Mouse (Mus musculus): ENCODE measurements around the gene Tgm3. TPM values are rescaled to one million over a fixed set of nuclear protein-coding genes. Genes with fewer than 3 reads are reported as not detected.

The Tgm3 gene
- polyA plus RNA-seq (2015; fragmentation: Nextera tagmentation; extraction: Ambion mirVana) = not detected in 2 replicates

DNA sequence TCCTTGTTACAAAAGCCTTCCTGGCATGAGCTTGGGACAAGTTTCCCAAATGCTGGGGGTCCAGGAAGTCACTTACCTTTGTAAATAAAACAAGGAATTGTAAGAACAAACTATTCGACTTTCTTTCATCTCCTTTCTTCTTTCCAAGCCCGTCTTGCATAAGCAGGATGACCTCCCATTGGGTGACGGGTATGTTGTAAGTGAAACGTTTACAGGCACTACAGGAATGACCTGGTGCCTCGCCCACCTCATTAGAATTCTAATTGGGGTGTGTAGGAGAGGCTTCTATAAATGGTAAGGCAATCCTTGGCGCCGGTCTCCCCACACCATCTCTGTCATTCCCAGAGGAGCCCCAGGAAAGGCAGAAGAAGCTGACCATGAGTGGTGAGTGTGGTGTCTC lies at the start of gene Tgm3:
Tgm3 (plus strand) TSS at position 324 of the 400 bp plus-strand sequence.
- no peaks in the 10 kb centered on the region for H3K27me3 ChIP-seq (ENCODE audit: control insufficient read depth, insufficient read depth, low read depth, low read length)
- no peak within 1 kb of the TSS for H3K4me3 ChIP-seq (ENCODE audit: low read depth, low read length)
- no peak for ATAC-seq (ENCODE audit: low read depth)
- H3K4me2 ChIP-seq (ENCODE audit: low read depth, low read length) = no peak within 1 kb of the TSS
- no peaks in the 10 kb centered on the region for H3K4me1 ChIP-seq (ENCODE audit: control insufficient read depth, low read depth, low read length)
- H3K9me3 ChIP-seq (replicated peaks; ENCODE audit: control insufficient read depth, low read length) = no peaks in the 10 kb centered on the region
- no peak within 1 kb of the TSS for H3K9ac ChIP-seq (ENCODE audit: low read depth, low read length)
- H3K36me3 ChIP-seq (ENCODE audit: control insufficient read depth, insufficient read depth) = no peaks in the 10 kb centered on the region
- 29% methylated on average over 7 of the region's 7 CpGs for WGBS (ENCODE audit: insufficient replicate concordance)
- no peak within 1 kb of the TSS for H3K27ac ChIP-seq (ENCODE audit: low read length)

DNA sequence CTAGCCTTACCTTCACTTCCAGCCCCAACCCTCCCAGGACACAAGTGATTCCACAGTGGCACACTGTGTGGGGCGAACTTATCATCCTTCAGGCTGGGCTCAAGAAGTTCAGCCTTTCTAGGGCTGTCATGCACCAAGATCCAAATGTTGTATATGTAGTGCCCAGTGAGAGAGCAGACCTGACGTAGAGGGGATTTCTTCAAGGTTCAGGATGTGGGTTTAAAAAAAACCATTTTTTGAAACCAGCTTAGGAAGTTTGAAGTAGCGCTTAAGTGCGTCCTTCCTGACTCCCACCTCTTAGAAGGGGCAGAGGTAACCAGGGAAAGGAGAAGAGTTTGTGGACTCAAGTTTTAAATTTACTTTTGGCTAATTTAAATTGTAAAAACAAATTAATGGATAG lies 31.5 kb upstream of the Tgm3 start:
- Histone ChIP-seq H3K4me3 (ENCODE audit: low read depth, low read length) (no peak overlapping the region), H3K9me3 (replicated peaks; ENCODE audit: control insufficient read depth, low read length) (no peaks in the 10 kb centered on the region), H3K4me2 (ENCODE audit: low read depth, low read length) (no peak overlapping the region), H3K9ac (ENCODE audit: low read depth, low read length) (no peak overlapping the region), H3K36me3 (ENCODE audit: control insufficient read depth, insufficient read depth) (no peaks in the 10 kb centered on the region), H3K27ac (ENCODE audit: low read length) (no peak overlapping the region), H3K4me1 (ENCODE audit: control insufficient read depth, low read depth, low read length) (no peaks in the 10 kb centered on the region), H3K27me3 (ENCODE audit: control insufficient read depth, insufficient read depth, low read depth, low read length) (no peaks in the 10 kb centered on the region)
- ATAC-seq (ENCODE audit: low read depth) = no peak
- WGBS (ENCODE audit: insufficient replicate concordance) = 28% methylated on average over 4 of the region's 4 CpGs

DNA sequence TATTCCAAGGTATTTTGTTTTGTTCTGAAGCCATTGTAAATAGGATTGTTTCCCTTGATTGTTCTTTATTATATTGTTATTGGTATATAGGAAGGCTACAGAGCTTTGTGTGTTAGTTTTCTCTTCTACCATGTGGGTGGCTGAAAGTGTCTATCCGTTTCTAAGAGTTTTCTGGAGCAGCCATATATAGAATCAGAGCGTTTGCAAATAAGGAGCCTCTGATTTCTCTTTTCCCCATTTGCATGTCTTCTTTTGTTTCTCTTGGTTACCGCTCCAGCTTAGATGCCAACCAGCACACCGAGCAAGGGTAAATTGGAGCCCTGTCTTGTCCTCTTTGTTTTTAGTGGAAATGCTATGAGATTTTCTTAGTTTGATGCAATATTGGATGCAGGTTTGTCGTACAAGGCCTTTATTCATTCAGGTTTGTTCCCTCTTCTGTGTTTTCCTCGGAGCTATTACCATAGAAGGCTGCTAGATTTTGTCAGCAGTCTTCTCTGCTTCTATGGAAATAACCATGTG lies 24.6 kb upstream of the Tgm3 start:
- H3K9ac ChIP-seq (ENCODE audit: low read depth, low read length) = no peak overlapping the region
- H3K4me2 ChIP-seq (ENCODE audit: low read depth, low read length) = no peak overlapping the region
- no peaks in the 10 kb centered on the region for H3K27me3 ChIP-seq (ENCODE audit: control insufficient read depth, insufficient read depth, low read depth, low read length)
- no peak overlapping the region for H3K27ac ChIP-seq (ENCODE audit: low read length)
- ATAC-seq (ENCODE audit: low read depth) = no peak
- H3K9me3 ChIP-seq (replicated peaks; ENCODE audit: control insufficient read depth, low read length) = no peaks in the 10 kb centered on the region
- 64% methylated on average over 6 of the region's 6 CpGs for WGBS (ENCODE audit: insufficient replicate concordance)
- H3K4me1 ChIP-seq (ENCODE audit: control insufficient read depth, low read depth, low read length) = no peaks in the 10 kb centered on the region
- H3K4me3 ChIP-seq (ENCODE audit: low read depth, low read length) = no peak overlapping the region
- H3K36me3 ChIP-seq (ENCODE audit: control insufficient read depth, insufficient read depth) = no peaks in the 10 kb centered on the region

DNA sequence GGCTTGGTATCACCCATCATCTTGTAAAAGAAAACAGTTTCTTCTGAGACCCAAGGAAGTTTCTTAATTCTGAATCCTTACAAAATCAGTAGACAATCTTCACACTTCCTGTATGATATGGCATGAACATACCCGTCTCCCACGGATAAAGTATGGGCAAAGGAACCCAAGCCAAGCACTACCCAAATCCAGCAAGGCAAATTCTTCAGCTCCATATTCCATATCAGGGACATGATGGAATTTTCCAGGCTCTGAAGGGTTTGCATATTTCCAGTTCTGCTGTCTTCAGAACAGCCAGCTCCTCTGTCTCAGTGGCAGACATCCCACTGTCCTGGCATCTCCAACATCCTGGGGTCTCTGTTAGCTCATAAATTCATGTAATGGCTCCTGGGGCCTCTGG lies 22.5 kb upstream of the Tgm3 start:
- Histone ChIP-seq H3K4me3 (ENCODE audit: low read depth, low read length) (no peak overlapping the region), H3K9ac (ENCODE audit: low read depth, low read length) (no peak overlapping the region), H3K36me3 (ENCODE audit: control insufficient read depth, insufficient read depth) (no peaks in the 10 kb centered on the region), H3K4me1 (ENCODE audit: control insufficient read depth, low read depth, low read length) (no peaks in the 10 kb centered on the region), H3K27ac (ENCODE audit: low read length) (no peak overlapping the region), H3K4me2 (ENCODE audit: low read depth, low read length) (no peak overlapping the region), H3K27me3 (ENCODE audit: control insufficient read depth, insufficient read depth, low read depth, low read length) (no peaks in the 10 kb centered on the region), H3K9me3 (replicated peaks; ENCODE audit: control insufficient read depth, low read length) (no peaks in the 10 kb centered on the region)
- ATAC-seq (ENCODE audit: low read depth) = no peak
- whole genome bisulfite sequencing (ENCODE audit: insufficient replicate concordance) = 57% methylated on average over 2 of the region's 2 CpGs

DNA sequence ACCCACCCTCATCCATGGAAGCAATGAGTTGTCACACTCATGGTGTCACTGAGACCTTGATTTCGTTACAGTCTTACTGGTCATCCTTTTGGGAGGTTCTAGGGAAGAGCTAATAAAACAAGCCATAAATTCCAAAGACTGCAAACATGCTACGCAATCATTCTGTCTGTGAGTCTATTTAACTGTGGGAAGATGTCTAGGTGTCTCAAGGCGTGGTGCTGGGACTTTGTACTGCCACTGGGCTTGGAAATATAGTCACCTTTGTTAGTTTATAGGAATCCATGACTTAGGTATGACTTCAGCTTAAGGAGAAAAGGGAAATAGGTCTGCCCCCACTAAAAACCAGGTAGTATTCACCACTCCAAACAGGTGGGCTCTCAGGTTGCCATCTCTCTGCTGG lies 17.7 kb upstream of the Tgm3 start:
- Histone ChIP-seq H3K36me3 (ENCODE audit: control insufficient read depth, insufficient read depth) (no peaks in the 10 kb centered on the region), H3K27ac (ENCODE audit: low read length) (no peak overlapping the region), H3K4me3 (ENCODE audit: low read depth, low read length) (no peak overlapping the region), H3K27me3 (ENCODE audit: control insufficient read depth, insufficient read depth, low read depth, low read length) (no peaks in the 10 kb centered on the region), H3K9ac (ENCODE audit: low read depth, low read length) (no peak overlapping the region), H3K9me3 (replicated peaks; ENCODE audit: control insufficient read depth, low read length) (no peaks in the 10 kb centered on the region), H3K4me1 (ENCODE audit: control insufficient read depth, low read depth, low read length) (no peaks in the 10 kb centered on the region), H3K4me2 (ENCODE audit: low read depth, low read length) (no peak overlapping the region)
- 46% methylated on average over 3 of the region's 3 CpGs for WGBS (ENCODE audit: insufficient replicate concordance)
- ATAC-seq (ENCODE audit: low read depth) = no peak

DNA sequence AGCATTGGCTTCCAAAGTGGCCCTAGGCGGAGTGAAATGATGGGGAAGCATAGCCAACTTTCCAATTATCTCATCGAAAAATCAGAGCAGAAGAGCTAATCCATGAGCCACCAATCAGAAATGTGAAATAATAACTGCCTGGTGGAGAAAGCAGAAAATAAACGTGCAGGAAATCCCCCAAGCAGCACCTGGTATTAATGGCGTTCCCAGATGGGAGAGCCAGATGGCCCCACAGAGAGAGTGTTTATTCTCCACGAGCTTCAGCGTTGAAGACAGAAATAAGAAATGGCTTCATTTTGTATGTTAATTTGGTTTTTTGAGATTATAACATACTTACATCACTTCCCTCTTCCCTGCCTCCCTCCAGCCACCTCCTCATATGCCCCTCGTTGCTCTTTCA lies 13.7 kb upstream of the Tgm3 start:
- H3K36me3 ChIP-seq (ENCODE audit: control insufficient read depth, insufficient read depth) = no peaks in the 10 kb centered on the region
- H3K4me3 ChIP-seq (ENCODE audit: low read depth, low read length) = no peak overlapping the region
- no peak for ATAC-seq (ENCODE audit: low read depth)
- no peak overlapping the region for H3K9ac ChIP-seq (ENCODE audit: low read depth, low read length)
- 65% methylated on average over 7 of the region's 7 CpGs for WGBS (ENCODE audit: insufficient replicate concordance)
- no peak overlapping the region for H3K27ac ChIP-seq (ENCODE audit: low read length)
- no peaks in the 10 kb centered on the region for H3K9me3 ChIP-seq (replicated peaks; ENCODE audit: control insufficient read depth, low read length)
- no peak overlapping the region for H3K4me2 ChIP-seq (ENCODE audit: low read depth, low read length)
- H3K27me3 ChIP-seq (ENCODE audit: control insufficient read depth, insufficient read depth, low read depth, low read length) = no peaks in the 10 kb centered on the region
- H3K4me1 ChIP-seq (ENCODE audit: control insufficient read depth, low read depth, low read length) = no peaks in the 10 kb centered on the region

DNA sequence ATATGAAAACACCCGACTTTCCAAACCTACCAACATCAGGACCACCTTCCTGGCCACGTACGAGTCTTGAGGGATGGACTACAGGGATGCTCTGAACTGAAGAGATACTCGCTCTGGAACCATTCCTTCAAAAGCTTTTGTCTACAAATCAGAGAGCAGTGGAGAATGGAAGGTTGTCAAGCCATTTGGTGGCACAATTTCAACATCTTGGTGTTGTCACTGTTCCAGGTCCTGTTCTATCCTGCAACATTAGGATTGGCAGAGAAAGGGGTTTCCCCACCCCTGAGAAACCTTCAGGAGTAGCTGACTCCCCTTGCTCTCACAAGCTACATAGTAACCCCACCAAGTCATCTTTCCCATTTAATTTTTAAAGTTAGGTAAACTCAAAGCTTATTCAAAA lies 12.9 kb upstream of the Tgm3 start:
- Histone ChIP-seq H3K4me3 (ENCODE audit: low read depth, low read length) (no peak overlapping the region), H3K4me2 (ENCODE audit: low read depth, low read length) (no peak overlapping the region), H3K4me1 (ENCODE audit: control insufficient read depth, low read depth, low read length) (no peaks in the 10 kb centered on the region), H3K36me3 (ENCODE audit: control insufficient read depth, insufficient read depth) (no peaks in the 10 kb centered on the region), H3K27ac (ENCODE audit: low read length) (no peak overlapping the region), H3K9me3 (replicated peaks; ENCODE audit: control insufficient read depth, low read length) (no peaks in the 10 kb centered on the region), H3K27me3 (ENCODE audit: control insufficient read depth, insufficient read depth, low read depth, low read length) (no peaks in the 10 kb centered on the region), H3K9ac (ENCODE audit: low read depth, low read length) (no peak overlapping the region)
- ATAC-seq (ENCODE audit: low read depth) = no peak
- WGBS (ENCODE audit: insufficient replicate concordance) = 52% methylated on average over 4 of the region's 4 CpGs

DNA sequence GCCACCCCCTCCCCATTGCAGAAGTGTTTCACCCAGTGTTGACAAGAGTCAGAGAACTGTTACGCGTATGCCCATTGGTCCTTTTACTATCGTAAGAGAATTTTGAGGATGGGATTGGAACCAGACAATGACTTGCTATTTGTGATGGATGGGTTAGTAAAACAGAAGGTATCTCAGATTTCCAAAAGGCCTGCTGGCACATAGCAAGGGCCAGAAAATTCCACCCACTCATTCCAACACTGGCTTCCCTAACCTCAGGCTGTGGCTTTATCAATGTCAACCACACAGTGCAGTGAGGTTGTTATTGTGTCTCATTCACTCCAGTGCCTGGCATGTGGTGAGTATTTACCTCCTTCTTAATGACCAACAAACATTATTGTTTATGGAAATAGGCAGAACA lies 11.5 kb upstream of the Tgm3 start:
- Histone ChIP-seq H3K4me1 (ENCODE audit: control insufficient read depth, low read depth, low read length) (no peaks in the 10 kb centered on the region), H3K9me3 (replicated peaks; ENCODE audit: control insufficient read depth, low read length) (no peaks in the 10 kb centered on the region), H3K27ac (ENCODE audit: low read length) (no peak overlapping the region), H3K4me3 (ENCODE audit: low read depth, low read length) (no peak overlapping the region), H3K36me3 (ENCODE audit: control insufficient read depth, insufficient read depth) (no peaks in the 10 kb centered on the region), H3K9ac (ENCODE audit: low read depth, low read length) (no peak overlapping the region), H3K27me3 (ENCODE audit: control insufficient read depth, insufficient read depth, low read depth, low read length) (no peaks in the 10 kb centered on the region), H3K4me2 (ENCODE audit: low read depth, low read length) (no peak overlapping the region)
- ATAC-seq (ENCODE audit: low read depth) = no peak
- WGBS (ENCODE audit: insufficient replicate concordance) = 81% methylated on average over 3 of the region's 3 CpGs

DNA sequence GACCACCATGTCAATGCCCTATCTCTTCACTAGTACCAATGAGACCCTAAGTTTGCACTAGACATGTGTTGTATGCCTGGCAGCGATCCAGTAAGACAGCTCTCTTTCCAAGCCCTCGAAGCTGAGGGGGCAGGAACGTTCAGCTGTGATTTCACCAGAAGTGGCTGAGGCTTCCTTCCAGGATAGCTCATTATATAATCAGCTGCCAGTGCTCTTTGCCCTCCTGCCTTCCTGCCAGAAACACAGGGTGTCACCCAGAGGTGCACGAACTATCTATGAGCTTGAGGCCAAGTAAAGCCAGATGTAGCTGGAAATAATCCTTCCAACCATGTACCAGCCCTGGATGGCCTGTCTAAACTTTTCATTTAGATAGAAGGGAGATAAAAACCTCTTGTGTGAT lies 8.1 kb upstream of the Tgm3 start:
- Histone ChIP-seq H3K9me3 (replicated peaks; ENCODE audit: control insufficient read depth, low read length) (no peaks in the 10 kb centered on the region), H3K36me3 (ENCODE audit: control insufficient read depth, insufficient read depth) (no peaks in the 10 kb centered on the region), H3K4me1 (ENCODE audit: control insufficient read depth, low read depth, low read length) (no peaks in the 10 kb centered on the region), H3K27me3 (ENCODE audit: control insufficient read depth, insufficient read depth, low read depth, low read length) (no peaks in the 10 kb centered on the region), H3K27ac (ENCODE audit: low read length) (no peak overlapping the region), H3K4me3 (ENCODE audit: low read depth, low read length) (no peak overlapping the region), H3K9ac (ENCODE audit: low read depth, low read length) (no peak overlapping the region), H3K4me2 (ENCODE audit: low read depth, low read length) (no peak overlapping the region)
- no peak for ATAC-seq (ENCODE audit: low read depth)
- 54% methylated on average over 4 of the region's 4 CpGs for WGBS (ENCODE audit: insufficient replicate concordance)
